Mouse (Mus musculus): ENCODE results near the gene Tomm40l. TPM values are rescaled to one million over a fixed set of nuclear protein-coding genes. Genes with fewer than 3 reads are reported as not detected.

The Tomm40l gene
- total RNA-seq (2014; fragmentation: Nextera tagmentation) (22.3 and 46.9 TPM in 2 replicates), total RNA-seq (2017) (25.0 and 33.7 TPM in 2 replicates)

DNA sequence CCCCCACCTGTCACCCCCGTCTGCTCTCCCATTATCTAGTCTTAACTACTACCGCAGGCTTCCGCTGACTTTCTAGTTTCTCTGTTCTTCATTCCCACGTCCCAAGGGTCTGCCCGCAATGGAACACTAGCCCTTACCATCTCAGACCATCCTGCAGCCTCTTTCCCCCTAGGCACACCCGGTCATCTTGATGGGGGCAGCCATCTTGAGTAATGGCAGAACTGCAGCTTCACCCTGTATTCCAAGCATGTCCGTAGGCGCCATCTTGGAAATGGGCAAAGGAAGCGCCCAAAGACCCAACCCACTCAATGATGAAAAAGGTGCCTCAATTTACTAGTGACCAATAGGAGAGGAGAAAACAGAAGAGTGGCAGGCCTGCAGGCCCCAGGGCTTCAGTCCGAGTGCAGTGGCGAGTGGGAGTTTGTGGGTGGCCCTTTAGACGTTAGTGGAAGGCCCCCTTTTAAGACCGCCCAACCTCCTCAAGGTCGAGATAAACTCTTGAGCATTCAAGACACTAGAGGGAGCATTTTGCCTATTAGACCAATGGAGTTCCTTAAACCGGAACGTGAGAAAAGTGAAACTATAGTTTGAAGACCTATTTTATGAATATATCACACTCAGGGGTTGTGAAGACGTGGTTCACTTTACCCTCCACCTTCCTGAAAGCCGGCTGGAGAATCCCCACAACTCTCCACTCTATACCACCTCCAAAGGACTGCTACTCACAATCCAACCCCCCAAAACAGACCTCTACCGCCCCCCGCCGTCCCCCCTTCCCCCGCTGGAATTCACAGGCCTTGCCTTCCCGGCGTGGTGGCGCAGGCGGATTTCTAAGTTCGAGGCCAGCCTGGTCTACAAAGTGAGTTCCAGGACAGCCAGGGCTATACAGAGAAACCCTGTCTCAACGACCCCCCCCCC lies at the start of gene Tomm40l:
Gene Tomm40l, minus strand, starts transcription at position 277 of the 918 bp plus-strand sequence.
- peak; percentile 95 for ATAC-seq (replicated peaks; ENCODE audit: low FRiP score, low TSS enrichment, poor library complexity, severe bottlenecking)

DNA sequence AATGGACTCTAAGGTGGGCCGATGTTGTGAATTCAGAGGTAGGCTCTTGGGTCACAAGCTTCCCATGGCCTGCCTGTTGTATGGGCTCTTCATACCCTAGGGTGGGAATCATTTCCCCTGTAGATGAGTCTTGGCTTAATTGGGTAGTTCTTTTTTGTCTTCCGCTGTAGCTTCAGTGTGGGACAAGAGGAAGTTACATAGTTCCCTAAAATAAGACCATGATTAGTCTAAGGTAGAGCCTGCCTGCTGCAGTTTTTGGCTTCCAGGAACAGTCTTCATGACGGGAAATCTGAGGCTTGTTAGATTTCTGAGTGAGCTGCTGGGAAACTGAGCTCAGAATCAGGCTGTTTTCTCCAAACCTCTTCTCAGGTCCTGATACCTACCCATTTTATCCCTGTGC lies 49.8 kb upstream of the Tomm40l start:
- no peak for ATAC-seq (replicated peaks; ENCODE audit: low FRiP score, low TSS enrichment, poor library complexity, severe bottlenecking)

DNA sequence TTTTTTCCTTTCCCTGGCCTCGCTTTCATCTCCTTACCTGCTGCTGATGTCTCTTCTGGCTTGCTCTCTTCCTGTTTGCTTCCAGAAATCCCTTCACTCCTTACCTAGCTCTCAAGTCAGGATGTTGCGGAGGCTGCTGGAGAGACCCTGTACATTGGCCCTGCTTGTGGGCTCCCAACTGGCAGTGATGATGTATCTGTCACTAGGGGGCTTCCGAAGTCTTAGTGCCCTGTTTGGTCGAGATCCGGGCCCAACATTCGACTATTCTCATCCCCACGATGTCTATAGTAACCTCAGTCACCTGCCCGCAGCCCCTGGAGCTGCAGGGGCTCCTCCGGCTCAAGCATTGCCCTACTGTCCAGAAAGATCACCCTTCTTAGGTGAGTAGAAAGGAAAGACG lies 49.3 kb upstream of the Tomm40l start:
- ATAC-seq (replicated peaks; ENCODE audit: low FRiP score, low TSS enrichment, poor library complexity, severe bottlenecking) = no peak

DNA sequence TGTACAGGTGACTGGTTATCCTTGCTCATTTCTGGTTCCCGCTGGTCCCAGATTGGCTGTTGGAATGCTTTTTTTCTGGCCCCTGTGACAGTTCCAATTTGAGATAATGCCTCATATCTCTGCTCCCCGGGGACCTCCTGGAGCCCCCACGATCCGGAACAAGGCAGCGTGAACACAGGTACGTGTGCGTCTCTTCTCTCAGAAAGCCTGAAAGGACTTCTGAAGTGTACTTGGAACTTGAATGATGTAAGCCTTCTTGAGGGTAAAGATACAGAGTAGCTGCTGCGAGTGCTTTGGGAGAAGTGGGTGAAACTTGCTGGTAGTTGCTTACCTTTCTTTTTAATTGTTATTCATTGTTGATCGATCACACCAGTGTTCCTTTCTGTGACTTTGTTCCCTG lies 48.9 kb upstream of the Tomm40l start:
- ATAC-seq (replicated peaks; ENCODE audit: low FRiP score, low TSS enrichment, poor library complexity, severe bottlenecking) = no peak

DNA sequence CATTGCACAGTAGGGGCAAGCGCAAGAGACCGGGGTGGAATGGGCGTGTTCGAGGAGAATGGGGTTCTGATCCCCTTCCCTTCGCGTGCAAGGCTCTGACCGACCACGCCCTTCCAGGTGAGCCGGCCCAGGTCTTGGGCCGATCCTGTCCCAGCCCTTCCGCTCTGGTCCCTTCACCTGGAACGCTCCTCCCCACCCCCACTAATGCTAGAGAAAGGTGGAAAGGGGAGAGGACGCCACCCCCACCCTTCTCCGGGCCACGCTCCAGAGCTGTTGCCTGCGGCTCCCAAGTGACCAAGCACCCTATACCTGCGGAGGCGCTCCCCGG lies 48.2 kb upstream of the Tomm40l start:
- peak; percentile 39 for ATAC-seq (replicated peaks; ENCODE audit: low FRiP score, low TSS enrichment, poor library complexity, severe bottlenecking)

- peak; percentile 97 for ATAC-seq (replicated peaks; ENCODE audit: low FRiP score, low TSS enrichment, poor library complexity, severe bottlenecking)
Measured at GRCm38 (mm10) chr1:171269848-171270572, 47.7 kb upstream of the Tomm40l start, which contains the start of gene B4galt3. Gene B4galt3, plus strand, starts transcription at chr1:171270328.

DNA sequence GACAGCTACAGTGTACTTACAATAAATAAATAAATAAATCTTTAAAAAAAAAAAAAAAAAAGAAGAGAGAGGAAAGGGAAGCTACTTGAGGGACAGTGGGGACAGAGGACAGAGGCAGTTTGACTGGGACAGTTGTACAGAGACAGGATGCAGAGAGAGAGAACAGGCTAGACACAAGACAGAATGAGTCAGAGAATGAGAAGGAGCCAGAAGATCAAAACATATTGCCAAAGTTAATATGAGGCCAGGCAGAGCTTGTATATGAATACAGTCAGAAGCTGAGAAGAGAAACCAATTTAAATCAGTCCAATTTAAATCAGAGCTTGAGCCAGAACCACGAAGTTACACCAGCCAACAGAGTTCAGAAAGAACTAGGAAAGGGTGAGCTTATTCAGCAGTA lies 46.0 kb upstream of the Tomm40l start:
- ATAC-seq (replicated peaks; ENCODE audit: low FRiP score, low TSS enrichment, poor library complexity, severe bottlenecking) = no peak

- no peak for ATAC-seq (replicated peaks; ENCODE audit: low FRiP score, low TSS enrichment, poor library complexity, severe bottlenecking)
Measured at GRCm38 (mm10) chr1:171265971-171266744, 43.8 kb upstream of the Tomm40l start.

DNA sequence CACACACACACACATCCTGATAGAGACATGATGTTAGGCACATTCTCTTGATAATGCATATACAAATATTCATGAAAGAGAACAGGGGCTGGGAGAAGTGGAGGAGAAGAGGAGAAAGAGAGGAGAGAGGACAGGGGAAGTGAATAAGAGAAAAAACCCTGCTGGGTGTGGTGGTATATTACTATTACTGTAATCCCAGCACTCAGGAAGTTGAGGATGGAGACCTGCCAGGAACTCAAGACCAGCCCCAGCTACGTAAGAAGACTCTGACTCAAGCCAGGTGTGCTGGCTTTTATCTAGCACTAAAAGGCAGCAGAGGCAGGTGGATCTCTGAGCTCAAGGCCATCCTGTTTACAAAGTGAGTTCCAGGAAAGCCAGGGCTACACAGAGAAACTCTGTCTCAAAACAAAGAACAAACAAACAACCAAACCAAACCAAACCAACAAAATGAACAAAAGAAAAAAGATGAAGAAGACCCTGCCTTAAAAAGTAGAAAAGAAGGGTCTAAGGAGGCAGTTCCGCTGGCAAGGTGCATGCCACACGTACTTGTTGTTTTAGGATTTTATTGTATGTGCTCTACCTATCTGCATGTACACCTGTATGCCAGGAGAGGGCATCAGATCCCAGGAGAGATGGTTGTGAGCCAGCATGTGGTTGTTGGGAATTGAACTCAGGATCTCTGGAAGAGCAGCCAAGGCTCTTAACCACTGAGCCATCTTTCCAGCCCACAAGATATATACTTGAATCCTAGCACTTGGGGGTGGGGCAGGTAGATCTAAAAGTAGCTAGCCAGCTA lies 41.5 kb upstream of the Tomm40l start:
- no peak for ATAC-seq (replicated peaks; ENCODE audit: low FRiP score, low TSS enrichment, poor library complexity, severe bottlenecking)

DNA sequence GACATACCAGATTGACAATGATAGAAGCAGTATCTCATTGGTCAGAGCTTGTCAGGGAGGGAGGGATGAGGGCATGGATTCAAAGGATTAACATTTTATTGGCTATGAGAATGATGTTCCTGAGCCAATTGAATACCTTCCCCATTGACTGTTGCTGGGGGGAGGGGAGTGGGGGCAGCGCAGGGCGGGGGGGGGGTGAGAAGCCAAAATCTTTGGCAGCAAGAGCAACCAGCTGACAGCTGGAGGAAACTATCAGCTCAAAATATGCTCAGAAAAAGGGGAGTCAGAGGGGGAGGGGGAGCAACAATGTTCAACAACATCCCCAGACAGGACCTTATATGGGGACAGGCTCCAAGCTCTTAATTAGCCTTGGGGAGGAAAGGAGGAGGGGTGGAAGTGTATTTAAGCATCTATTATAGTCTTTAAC lies 40.9 kb upstream of the Tomm40l start:
- ATAC-seq (replicated peaks; ENCODE audit: low FRiP score, low TSS enrichment, poor library complexity, severe bottlenecking) = no peak

DNA sequence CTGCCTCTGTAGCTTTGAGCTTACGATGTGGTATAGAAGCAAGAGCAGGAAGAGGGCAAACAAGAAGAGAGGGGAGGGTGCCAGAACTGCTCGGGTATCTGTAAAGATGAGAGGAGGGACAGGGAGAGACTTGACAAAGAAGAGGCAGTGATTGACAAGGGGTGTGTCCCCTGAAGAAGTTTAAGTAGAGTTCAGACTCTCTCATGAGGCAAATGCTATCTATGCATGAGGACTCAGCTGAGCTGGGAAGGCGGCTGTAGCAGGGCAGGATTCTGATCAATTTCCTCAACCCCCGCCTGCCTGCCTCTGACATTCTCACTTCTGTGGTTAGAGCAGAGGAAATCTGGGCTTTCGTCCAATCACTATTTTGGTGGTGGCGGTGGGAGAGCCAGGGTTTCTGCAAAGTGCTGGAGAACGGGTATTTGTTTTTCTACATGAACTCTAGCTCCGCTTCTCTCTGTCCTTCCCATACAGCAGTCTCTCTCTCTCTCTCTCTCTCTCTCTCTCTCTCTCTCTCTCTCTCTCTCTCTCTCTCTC lies 40.3 kb upstream of the Tomm40l start:
- peak; percentile 25; the same call in 1 of the 2 replicates for ATAC-seq (replicated peaks; ENCODE audit: low FRiP score, low TSS enrichment, poor library complexity, severe bottlenecking)

GRCm38 (mm10) chr1:171260316-171260715 lies 38.0 kb upstream of the Tomm40l start:
- no peak for ATAC-seq (replicated peaks; ENCODE audit: low FRiP score, low TSS enrichment, poor library complexity, severe bottlenecking)

DNA sequence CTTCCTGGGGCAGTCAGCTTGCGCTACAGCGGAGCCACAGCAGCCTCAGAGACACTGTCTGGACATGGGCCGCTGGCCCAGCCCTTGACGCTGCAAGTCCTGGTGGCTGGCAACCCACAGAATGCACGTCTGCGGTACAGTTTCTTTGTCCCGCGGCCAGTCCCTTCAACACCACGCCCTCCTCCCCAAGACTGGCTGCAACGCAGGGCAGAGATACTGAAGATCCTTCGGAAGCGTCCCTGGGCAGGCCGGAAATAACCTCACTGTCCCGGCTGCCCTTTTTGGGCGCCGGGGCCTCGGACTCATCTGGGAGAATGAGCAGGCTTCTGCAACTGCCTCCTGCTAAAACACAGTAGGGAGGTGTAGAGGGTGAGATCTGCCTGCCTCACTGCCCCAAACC lies 36.6 kb upstream of the Tomm40l start:
- 0 out of 2 replicates have a peak, but pooled peaks have one; percentile 17 for ATAC-seq (replicated peaks; ENCODE audit: low FRiP score, low TSS enrichment, poor library complexity, severe bottlenecking)

DNA sequence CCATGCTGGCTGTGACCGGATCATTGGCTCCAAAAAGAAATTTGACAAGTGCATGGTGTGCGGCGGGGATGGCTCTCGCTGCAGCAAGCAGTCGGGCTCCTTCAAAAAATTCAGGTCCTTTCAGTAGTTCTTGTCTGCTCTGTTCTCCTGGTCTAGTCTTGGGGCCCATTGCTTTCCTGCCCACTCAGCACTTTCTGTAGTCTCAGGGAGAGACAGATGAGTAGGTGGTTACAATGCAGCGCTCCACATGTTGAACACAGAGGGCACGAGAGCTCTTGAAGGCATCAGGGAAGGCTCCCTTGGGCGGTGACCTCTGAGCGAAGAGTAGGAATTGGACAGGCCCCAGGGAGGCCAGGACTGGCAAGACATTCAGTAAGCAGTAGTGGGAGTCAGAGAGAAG lies 35.5 kb upstream of the Tomm40l start:
- ATAC-seq (replicated peaks; ENCODE audit: low FRiP score, low TSS enrichment, poor library complexity, severe bottlenecking) = no peak

GRCm38 (mm10) chr1:171256937-171257548 lies 34.7 kb upstream of the Tomm40l start:
- peak; percentile 64 for ATAC-seq (replicated peaks; ENCODE audit: low FRiP score, low TSS enrichment, poor library complexity, severe bottlenecking)

- no peak for ATAC-seq (replicated peaks; ENCODE audit: low FRiP score, low TSS enrichment, poor library complexity, severe bottlenecking)
Measured at GRCm38 (mm10) chr1:171256095-171256818, 33.9 kb upstream of the Tomm40l start.

GRCm38 (mm10) chr1:171252415-171252814 lies 30.1 kb upstream of the Tomm40l start:
- ATAC-seq (replicated peaks; ENCODE audit: low FRiP score, low TSS enrichment, poor library complexity, severe bottlenecking) = no peak
